Mouse (Mus musculus): ENCODE data around the gene Gpr18. TPM values are rescaled to one million over a fixed set of nuclear protein-coding genes. Genes with fewer than 3 reads are reported as not detected.

The Gpr18 gene
- polyA plus RNA-seq, 1 experiment = not detected

- Histone ChIP-seq H3K4me1 (ENCODE audit: control insufficient read depth, insufficient read depth, low read length) (peaks cover 4% of the 10 kb centered on the region), H3K4me3 (replicated peaks; ENCODE audit: insufficient read depth, low read depth, low read length) (no peak overlapping the region), H3K27ac (ENCODE audit: insufficient read depth, low read length) (no peak overlapping the region), H3K27me3 (ENCODE audit: control insufficient read depth, insufficient read depth, low read length) (no peaks in the 10 kb centered on the region)
- 68% methylated on average over 8 of the region's 8 CpGs for WGBS
- peak; percentile 29 for TF ChIP-seq CTCF (IDR thresholded peaks at IDR 0.05; ENCODE audit: borderline replicate concordance, insufficient read depth, low read depth, low read length)
- TF ChIP-seq POLR2A (IDR thresholded peaks at IDR 0.05; ENCODE audit: borderline replicate concordance, insufficient read depth, low read length) = no peak
- DNase-seq = peak; percentile 30 to 46
These were observed 13.0 kb upstream of the Gpr18 start for GRCm38 (mm10) chr14:121928375-121929137.

GRCm38 (mm10) chr14:121927451-121927850 is 11.9 kb upstream of the Gpr18 start:
- Histone ChIP-seq H3K27me3 (ENCODE audit: control insufficient read depth, insufficient read depth, low read length) (no peaks in the 10 kb centered on the region), H3K4me3 (replicated peaks; ENCODE audit: insufficient read depth, low read depth, low read length) (no peak overlapping the region), H3K4me1 (ENCODE audit: control insufficient read depth, insufficient read depth, low read length) (peaks cover 7% of the 10 kb centered on the region), H3K27ac (ENCODE audit: insufficient read depth, low read length) (no peak overlapping the region)
- no peak for DNase-seq
- 91% methylated on average over 8 of the region's 8 CpGs for WGBS
- TF ChIP-seq CTCF (IDR thresholded peaks at IDR 0.05; ENCODE audit: borderline replicate concordance, insufficient read depth, low read depth, low read length) = no peak
- no peak for TF ChIP-seq POLR2A (IDR thresholded peaks at IDR 0.05; ENCODE audit: borderline replicate concordance, insufficient read depth, low read length)

GRCm38 (mm10) chr14:121926901-121927300 is 11.3 kb upstream of the Gpr18 start:
- WGBS = 76% methylated on average over 6 of the region's 6 CpGs

GRCm38 (mm10) chr14:121924876-121925275 is 9.3 kb upstream of the Gpr18 start:
- DNase-seq = no peak
- Histone ChIP-seq H3K27ac (ENCODE audit: insufficient read depth, low read length) (no peak overlapping the region), H3K4me1 (ENCODE audit: control insufficient read depth, insufficient read depth, low read length) (peaks cover 10% of the 10 kb centered on the region), H3K4me3 (replicated peaks; ENCODE audit: insufficient read depth, low read depth, low read length) (no peak overlapping the region), H3K27me3 (ENCODE audit: control insufficient read depth, insufficient read depth, low read length) (no peaks in the 10 kb centered on the region)
- 62% methylated on average over 6 of the region's 6 CpGs for WGBS
- no peak for TF ChIP-seq POLR2A (IDR thresholded peaks at IDR 0.05; ENCODE audit: borderline replicate concordance, insufficient read depth, low read length)
- TF ChIP-seq CTCF (IDR thresholded peaks at IDR 0.05; ENCODE audit: borderline replicate concordance, insufficient read depth, low read depth, low read length) = no peak

More at GRCm38 (mm10) chr14:121926901-121927300, 11.3 kb upstream of the Gpr18 start:
- no peak overlapping the region for H3K4me3 ChIP-seq (replicated peaks; ENCODE audit: insufficient read depth, low read depth, low read length)
- H3K27me3 ChIP-seq (ENCODE audit: control insufficient read depth, insufficient read depth, low read length) = no peaks in the 10 kb centered on the region
- H3K4me1 ChIP-seq (ENCODE audit: control insufficient read depth, insufficient read depth, low read length) = peaks cover 7% of the 10 kb centered on the region
- TF ChIP-seq CTCF (IDR thresholded peaks at IDR 0.05; ENCODE audit: borderline replicate concordance, insufficient read depth, low read depth, low read length) = no peak
- no peak for TF ChIP-seq POLR2A (IDR thresholded peaks at IDR 0.05; ENCODE audit: borderline replicate concordance, insufficient read depth, low read length)
- no peak overlapping the region for H3K27ac ChIP-seq (ENCODE audit: insufficient read depth, low read length)
- DNase-seq = no peak

- DNase-seq = no peak
- no peak overlapping the region for H3K4me3 ChIP-seq (replicated peaks; ENCODE audit: insufficient read depth, low read depth, low read length)
- H3K27ac ChIP-seq (ENCODE audit: insufficient read depth, low read length) = no peak overlapping the region
- H3K4me1 ChIP-seq (ENCODE audit: control insufficient read depth, insufficient read depth, low read length) = peaks cover 10% of the 10 kb centered on the region
- WGBS = 71% methylated on average over 4 of the region's 4 CpGs
- TF ChIP-seq CTCF (IDR thresholded peaks at IDR 0.05; ENCODE audit: borderline replicate concordance, insufficient read depth, low read depth, low read length) (no peak), POLR2A (IDR thresholded peaks at IDR 0.05; ENCODE audit: borderline replicate concordance, insufficient read depth, low read length) (no peak)
- H3K27me3 ChIP-seq (ENCODE audit: control insufficient read depth, insufficient read depth, low read length) = no peaks in the 10 kb centered on the region
These were observed 7.2 kb upstream of the Gpr18 start for GRCm38 (mm10) chr14:121922731-121923130.

GRCm38 (mm10) chr14:121922016-121922415 is 6.4 kb upstream of the Gpr18 start:
- TF ChIP-seq CTCF (IDR thresholded peaks at IDR 0.05; ENCODE audit: borderline replicate concordance, insufficient read depth, low read depth, low read length) (no peak), POLR2A (IDR thresholded peaks at IDR 0.05; ENCODE audit: borderline replicate concordance, insufficient read depth, low read length) (no peak)
- Histone ChIP-seq H3K27me3 (ENCODE audit: control insufficient read depth, insufficient read depth, low read length) (no peaks in the 10 kb centered on the region), H3K27ac (ENCODE audit: insufficient read depth, low read length) (no peak overlapping the region), H3K4me1 (ENCODE audit: control insufficient read depth, insufficient read depth, low read length) (peaks cover 10% of the 10 kb centered on the region), H3K4me3 (replicated peaks; ENCODE audit: insufficient read depth, low read depth, low read length) (no peak overlapping the region)
- no peak for DNase-seq
- 93% methylated on average over 4 of the region's 4 CpGs for WGBS

GRCm38 (mm10) chr14:121920511-121921124 is 5.0 kb upstream of the Gpr18 start:
- 74% methylated on average over 12 of the region's 12 CpGs for WGBS
- TF ChIP-seq CTCF (IDR thresholded peaks at IDR 0.05; ENCODE audit: borderline replicate concordance, insufficient read depth, low read depth, low read length) (no peak), POLR2A (IDR thresholded peaks at IDR 0.05; ENCODE audit: borderline replicate concordance, insufficient read depth, low read length) (no peak)
- peak; percentile 16 to 34 for DNase-seq
- Histone ChIP-seq H3K4me1 (ENCODE audit: control insufficient read depth, insufficient read depth, low read length) (peaks cover 10% of the 10 kb centered on the region), H3K4me3 (replicated peaks; ENCODE audit: insufficient read depth, low read depth, low read length) (no peak overlapping the region), H3K27me3 (ENCODE audit: control insufficient read depth, insufficient read depth, low read length) (no peaks in the 10 kb centered on the region), H3K27ac (ENCODE audit: insufficient read depth, low read length) (no peak overlapping the region)

- TF ChIP-seq POLR2A (IDR thresholded peaks at IDR 0.05; ENCODE audit: borderline replicate concordance, insufficient read depth, low read length) (no peak), CTCF (IDR thresholded peaks at IDR 0.05; ENCODE audit: borderline replicate concordance, insufficient read depth, low read depth, low read length) (peak; percentile 50; the same call in 1 of the 2 replicates)
- Histone ChIP-seq H3K4me1 (ENCODE audit: control insufficient read depth, insufficient read depth, low read length) (peaks cover 6% of the 10 kb centered on the region), H3K27me3 (ENCODE audit: control insufficient read depth, insufficient read depth, low read length) (no peaks in the 10 kb centered on the region), H3K4me3 (replicated peaks; ENCODE audit: insufficient read depth, low read depth, low read length) (no peak overlapping the region), H3K27ac (ENCODE audit: insufficient read depth, low read length) (no peak overlapping the region)
- 9% methylated on average over 3 of the region's 3 CpGs for WGBS
- DNase-seq = peak in 1 of 2 experiments; percentile 14
These were observed 4.2 kb upstream of the Gpr18 start for GRCm38 (mm10) chr14:121919752-121920151.

Data from cerebellum, adult 2 months (tissue).